Mouse (Mus musculus): Measurements from ENCODE around the gene Hmces.

Gene Hmces

GRCm38 (mm10) chr6:87913661-87914325 lies at the start of gene Hmces:
TSS of gene Hmces (plus strand) at chr6:87913935.
- peak; percentile 71 for DNase-seq (ENCODE audit: low read depth, low spot score)

- DNase-seq (ENCODE audit: low read depth, low spot score) = no peak
These were observed 47.5 kb upstream of the Hmces start for GRCm38 (mm10) chr6:87866211-87866610.

- DNase-seq (ENCODE audit: low read depth, low spot score) = peak; percentile 60
These were observed 46.5 kb upstream of the Hmces start for GRCm38 (mm10) chr6:87867256-87867655.

GRCm38 (mm10) chr6:87868871-87869506 lies 44.7 kb upstream of the Hmces start:
- DNase-seq (ENCODE audit: low read depth, low spot score) = no peak

GRCm38 (mm10) chr6:87870440-87870839 lies 43.3 kb upstream of the Hmces start:
- no peak for DNase-seq (ENCODE audit: low read depth, low spot score)

GRCm38 (mm10) chr6:87871240-87871639 lies 42.5 kb upstream of the Hmces start:
- DNase-seq (ENCODE audit: low read depth, low spot score) = no peak

GRCm38 (mm10) chr6:87873104-87873503 lies 40.6 kb upstream of the Hmces start:
- DNase-seq (ENCODE audit: low read depth, low spot score) = no peak

- DNase-seq (ENCODE audit: low read depth, low spot score) = no peak
These were observed 39.8 kb upstream of the Hmces start for GRCm38 (mm10) chr6:87873963-87874362.

- no peak for DNase-seq (ENCODE audit: low read depth, low spot score)
These were observed 38.7 kb upstream of the Hmces start for GRCm38 (mm10) chr6:87875083-87875482.

GRCm38 (mm10) chr6:87875562-87875961 lies 38.2 kb upstream of the Hmces start:
- DNase-seq (ENCODE audit: low read depth, low spot score) = no peak

- no peak for DNase-seq (ENCODE audit: low read depth, low spot score)
These were observed 37.6 kb upstream of the Hmces start for GRCm38 (mm10) chr6:87876068-87876643.

GRCm38 (mm10) chr6:87879010-87879409 lies 34.7 kb upstream of the Hmces start:
- no peak for DNase-seq (ENCODE audit: low read depth, low spot score)

GRCm38 (mm10) chr6:87879628-87880027 lies 34.1 kb upstream of the Hmces start:
- no peak for DNase-seq (ENCODE audit: low read depth, low spot score)

- no peak for DNase-seq (ENCODE audit: low read depth, low spot score)
These were observed 31.5 kb upstream of the Hmces start for GRCm38 (mm10) chr6:87882221-87882620.

- no peak for DNase-seq (ENCODE audit: low read depth, low spot score)
These were observed 30.9 kb upstream of the Hmces start for GRCm38 (mm10) chr6:87882816-87883215.

GRCm38 (mm10) chr6:87886721-87887120 lies 27.0 kb upstream of the Hmces start:
- DNase-seq (ENCODE audit: low read depth, low spot score) = no peak

- peak; percentile 100 for DNase-seq (ENCODE audit: low read depth, low spot score)
These were observed 26.0 kb upstream of the Hmces start, which contains the start of gene Copg1 for GRCm38 (mm10) chr6:87887594-87888233. TSS of gene Copg1 (plus strand) at chr6:87887814.

- no peak for DNase-seq (ENCODE audit: low read depth, low spot score)
These were observed 19.8 kb upstream of the Hmces start for GRCm38 (mm10) chr6:87893931-87894330.

GRCm38 (mm10) chr6:87898028-87898427 lies 15.7 kb upstream of the Hmces start:
- DNase-seq (ENCODE audit: low read depth, low spot score) = no peak

GRCm38 (mm10) chr6:87906632-87907031 lies 7.1 kb upstream of the Hmces start:
- DNase-seq (ENCODE audit: low read depth, low spot score) = no peak

GRCm38 (mm10) chr6:87909181-87909580 lies 4.6 kb upstream of the Hmces start:
- no peak for DNase-seq (ENCODE audit: low read depth, low spot score)

- no peak for DNase-seq (ENCODE audit: low read depth, low spot score)
These were observed 2.2 kb upstream of the Hmces start for GRCm38 (mm10) chr6:87911559-87911958.

Data from c-Kit-negative CD71-positive TER-119-positive erythroid progenitor cells, embryonic 14.5 days (primary cell).